Mouse (Mus musculus): ENCODE data around the gene U90926. TPM values are rescaled to one million over a fixed set of nuclear protein-coding genes. Genes with fewer than 3 reads are reported as not detected.

The U90926 gene
- total and polyA plus RNA-seq, 2 experiments from 2014 or later = not detected

GRCm38 (mm10) chr5:92229514-92229913 lies 14.3 kb upstream of the U90926 start:
- Histone ChIP-seq H3K27me3 (ENCODE audit: control insufficient read depth, insufficient read depth, low read length) (no peaks in the 10 kb centered on the region), H3K4me3 (ENCODE audit: low read depth, low read length) (no peak overlapping the region), H3K9ac (replicated peaks; ENCODE audit: low read depth, low read length) (no peak overlapping the region), H3K36me3 (replicated peaks; ENCODE audit: control insufficient read depth, insufficient read depth, low read length) (no peaks in the 10 kb centered on the region), H3K27ac (ENCODE audit: low read depth) (no peak overlapping the region), H3K4me2 (ENCODE audit: low read depth, low read length) (no peak overlapping the region), H3K9me3 (replicated peaks; ENCODE audit: control insufficient read depth, low read length) (no peaks in the 10 kb centered on the region), H3K4me1 (ENCODE audit: control insufficient read depth, insufficient read depth) (no peaks in the 10 kb centered on the region)
- WGBS = 92% methylated on average over 3 of the region's 3 CpGs
- ATAC-seq (ENCODE audit: insufficient read depth, low read depth) = no peak
- TF ChIP-seq CTCF (IDR thresholded peaks at IDR 0.05; ENCODE audit: low read depth) (no peak), EP300 (IDR thresholded peaks at IDR 0.05; ENCODE audit: low read depth) (no peak)
- DNase-seq (ENCODE audit: low spot score) = no peak

DNA sequence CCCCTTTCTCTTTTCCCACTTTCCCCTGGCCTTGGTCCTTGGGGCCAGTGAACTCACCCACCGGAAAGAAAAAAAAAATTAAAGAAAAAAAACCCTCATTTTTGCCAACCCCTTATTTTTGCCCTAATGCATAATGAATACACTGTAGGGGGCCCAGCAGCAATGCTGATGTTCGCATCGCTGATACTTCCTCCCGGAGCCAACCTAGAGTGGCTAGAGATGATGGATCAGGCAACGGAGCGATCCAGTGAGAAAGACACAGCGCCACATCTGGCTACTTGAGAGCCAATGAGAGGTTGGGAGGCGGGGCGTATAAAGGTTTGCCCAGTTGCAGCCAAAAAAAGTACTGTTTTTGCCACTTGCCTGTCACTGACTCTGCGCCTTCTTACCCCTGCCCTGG lies 13.6 kb upstream of the U90926 start:
- TF ChIP-seq EP300 (IDR thresholded peaks at IDR 0.05; ENCODE audit: low read depth) (no peak), CTCF (IDR thresholded peaks at IDR 0.05; ENCODE audit: low read depth) (no peak)
- Histone ChIP-seq H3K27me3 (ENCODE audit: control insufficient read depth, insufficient read depth, low read length) (no peaks in the 10 kb centered on the region), H3K4me2 (ENCODE audit: low read depth, low read length) (no peak overlapping the region), H3K4me3 (ENCODE audit: low read depth, low read length) (no peak overlapping the region), H3K9me3 (replicated peaks; ENCODE audit: control insufficient read depth, low read length) (no peaks in the 10 kb centered on the region), H3K36me3 (replicated peaks; ENCODE audit: control insufficient read depth, insufficient read depth, low read length) (no peaks in the 10 kb centered on the region), H3K9ac (replicated peaks; ENCODE audit: low read depth, low read length) (no peak overlapping the region), H3K27ac (ENCODE audit: low read depth) (no peak overlapping the region), H3K4me1 (ENCODE audit: control insufficient read depth, insufficient read depth) (no peaks in the 10 kb centered on the region)
- DNase-seq (ENCODE audit: low spot score) (no peak), ATAC-seq (ENCODE audit: insufficient read depth, low read depth) (no peak)
- WGBS = 29% methylated on average over 10 of the region's 10 CpGs

GRCm38 (mm10) chr5:92227782-92228181 lies 12.6 kb upstream of the U90926 start:
- ATAC-seq (ENCODE audit: insufficient read depth, low read depth) (no peak), DNase-seq (ENCODE audit: low spot score) (no peak)
- Histone ChIP-seq H3K9me3 (replicated peaks; ENCODE audit: control insufficient read depth, low read length) (no peaks in the 10 kb centered on the region), H3K27me3 (ENCODE audit: control insufficient read depth, insufficient read depth, low read length) (no peaks in the 10 kb centered on the region), H3K4me2 (ENCODE audit: low read depth, low read length) (no peak overlapping the region), H3K36me3 (replicated peaks; ENCODE audit: control insufficient read depth, insufficient read depth, low read length) (no peaks in the 10 kb centered on the region), H3K4me1 (ENCODE audit: control insufficient read depth, insufficient read depth) (no peaks in the 10 kb centered on the region), H3K27ac (ENCODE audit: low read depth) (no peak overlapping the region), H3K9ac (replicated peaks; ENCODE audit: low read depth, low read length) (no peak overlapping the region), H3K4me3 (ENCODE audit: low read depth, low read length) (no peak overlapping the region)
- TF ChIP-seq EP300 (IDR thresholded peaks at IDR 0.05; ENCODE audit: low read depth) = no peak
- no peak for TF ChIP-seq CTCF (IDR thresholded peaks at IDR 0.05; ENCODE audit: low read depth)
- 76% methylated on average over 7 of the region's 7 CpGs for WGBS

- 83% methylated on average over 8 of the region's 8 CpGs for WGBS
- Histone ChIP-seq H3K4me2 (ENCODE audit: low read depth, low read length) (no peak overlapping the region), H3K4me3 (ENCODE audit: low read depth, low read length) (no peak overlapping the region), H3K9me3 (replicated peaks; ENCODE audit: control insufficient read depth, low read length) (no peaks in the 10 kb centered on the region), H3K4me1 (ENCODE audit: control insufficient read depth, insufficient read depth) (no peaks in the 10 kb centered on the region), H3K9ac (replicated peaks; ENCODE audit: low read depth, low read length) (no peak overlapping the region), H3K36me3 (replicated peaks; ENCODE audit: control insufficient read depth, insufficient read depth, low read length) (no peaks in the 10 kb centered on the region), H3K27ac (ENCODE audit: low read depth) (no peak overlapping the region), H3K27me3 (ENCODE audit: control insufficient read depth, insufficient read depth, low read length) (no peaks in the 10 kb centered on the region)
- no peak for ATAC-seq (ENCODE audit: insufficient read depth, low read depth)
- DNase-seq (ENCODE audit: low spot score) = no peak
- TF ChIP-seq CTCF (IDR thresholded peaks at IDR 0.05; ENCODE audit: low read depth) (no peak), EP300 (IDR thresholded peaks at IDR 0.05; ENCODE audit: low read depth) (no peak)
These were observed 5.2 kb upstream of the U90926 start for GRCm38 (mm10) chr5:92220287-92220902.

- Histone ChIP-seq H3K9ac (replicated peaks; ENCODE audit: low read depth, low read length) (no peak overlapping the region), H3K9me3 (replicated peaks; ENCODE audit: control insufficient read depth, low read length) (no peaks in the 10 kb centered on the region), H3K27me3 (ENCODE audit: control insufficient read depth, insufficient read depth, low read length) (no peaks in the 10 kb centered on the region), H3K4me1 (ENCODE audit: control insufficient read depth, insufficient read depth) (no peaks in the 10 kb centered on the region), H3K4me2 (ENCODE audit: low read depth, low read length) (no peak overlapping the region), H3K4me3 (ENCODE audit: low read depth, low read length) (no peak overlapping the region), H3K27ac (ENCODE audit: low read depth) (no peak overlapping the region), H3K36me3 (replicated peaks; ENCODE audit: control insufficient read depth, insufficient read depth, low read length) (no peaks in the 10 kb centered on the region)
- ATAC-seq (ENCODE audit: insufficient read depth, low read depth) = no peak
- TF ChIP-seq EP300 (IDR thresholded peaks at IDR 0.05; ENCODE audit: low read depth) = no peak
- 36% methylated on average over 6 of the region's 6 CpGs for WGBS
- no peak for DNase-seq (ENCODE audit: low spot score)
These were observed 4.6 kb upstream of the U90926 start for GRCm38 (mm10) chr5:92219826-92220225.

Data from heart, postnatal 0 days (tissue).